Comparison of ENCODE assay signal across 1 mouse cellular context in the genomic region with DNA sequence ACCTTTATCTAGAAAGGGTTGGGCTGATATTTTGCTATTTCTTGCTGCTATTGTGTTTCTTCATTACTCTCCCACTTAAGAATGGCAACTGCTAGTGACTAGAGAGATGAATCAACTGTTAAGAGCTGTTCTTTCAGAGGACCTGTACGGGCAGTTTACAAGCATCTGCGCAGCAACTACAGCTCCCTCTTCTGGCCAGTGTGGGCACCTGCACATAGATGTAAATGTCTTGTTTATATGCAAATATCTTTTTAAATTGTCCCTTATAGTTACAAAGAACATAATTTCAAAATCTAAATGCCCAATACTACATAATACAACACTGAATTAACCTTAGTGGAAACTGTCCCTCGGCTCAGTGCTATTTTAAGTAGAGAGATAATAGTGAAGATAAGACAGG.
TF ChIP-seq lines count a peak whose summit lies in the region.

No protein-coding gene starts in this region.

TF ChIP-seq in MEL, 35 proteins besides CTCF, POLR2A, EP300 and RAD21 (continued from another document):
- TF ChIP-seq GATA1 (IDR thresholded peaks at IDR 0.05; ENCODE audit: low read depth, low read length) (peak; percentile 63), KAT2A (conservative IDR thresholded peaks at IDR 0.05; ENCODE audit: low read depth, low read length) (no peak), JUND (IDR thresholded peaks at IDR 0.05; ENCODE audit: low read depth, low read length) (no peak), HCFC1 (IDR thresholded peaks at IDR 0.05; ENCODE audit: low read depth, low read length) (0 out of 2 replicates have a peak, but pooled peaks have one; percentile 17), USF2 (IDR thresholded peaks at IDR 0.05; ENCODE audit: borderline replicate concordance in 1 of 2, insufficient read depth in 1 of 2, low read depth in 1 of 2, low read length in 2 of 2) (no peak), ZNF384 (IDR thresholded peaks at IDR 0.05; ENCODE audit: low read depth, low read length) (no peak), TCF12 (IDR thresholded peaks at IDR 0.05; ENCODE audit: low read depth, low read length) (no peak), SMC3 (IDR thresholded peaks at IDR 0.05; ENCODE audit: low read depth, low read length) (peak; percentile 94)
